Mouse (Mus musculus): ENCODE results near the gene Bysl.
"Not testable (repeated sequence)": the region's sequence is repeated elsewhere in the genome, so short reads cannot be mapped to it uniquely, and the experiment has no call there.

Bysl gene

DNA sequence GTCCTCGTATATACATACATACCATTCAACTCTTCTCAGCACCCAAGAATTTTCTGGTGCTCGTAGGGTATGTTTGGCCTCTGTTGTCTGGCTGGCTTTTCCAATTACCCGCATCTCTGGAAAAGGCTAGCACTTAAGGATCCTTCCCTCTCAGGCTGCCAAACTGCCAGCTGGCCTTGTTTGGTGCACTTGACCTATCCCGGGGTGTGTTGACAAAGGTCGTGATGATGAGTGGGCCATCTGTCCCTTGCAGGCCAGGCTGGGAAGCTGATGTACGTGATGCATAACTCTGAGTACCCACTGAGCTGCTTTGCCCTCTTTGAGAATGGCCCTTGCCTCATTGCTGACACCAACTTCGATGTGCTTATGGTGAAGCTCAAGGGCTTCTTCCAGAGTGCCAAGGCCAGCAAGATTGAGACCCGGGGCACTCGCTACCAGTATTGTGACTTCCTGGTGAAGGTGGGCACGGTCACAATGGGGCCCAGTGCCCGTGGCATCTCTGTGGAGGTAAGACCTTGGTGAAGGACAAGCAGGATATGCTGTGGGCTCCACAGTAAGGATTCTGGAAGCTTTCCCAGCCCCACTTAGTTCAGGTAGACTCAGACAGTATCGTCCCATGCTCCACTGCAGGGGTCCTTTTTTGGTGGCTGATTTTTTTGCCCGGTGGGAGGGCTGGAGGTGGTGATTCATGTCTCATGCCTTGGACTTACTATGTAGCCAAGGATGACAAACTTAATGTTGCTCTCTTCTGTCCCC is 7.4 kb upstream of the Bysl start:
- DNase-seq (ENCODE audit: low read depth, low spot score) = peak; percentile 40

DNA sequence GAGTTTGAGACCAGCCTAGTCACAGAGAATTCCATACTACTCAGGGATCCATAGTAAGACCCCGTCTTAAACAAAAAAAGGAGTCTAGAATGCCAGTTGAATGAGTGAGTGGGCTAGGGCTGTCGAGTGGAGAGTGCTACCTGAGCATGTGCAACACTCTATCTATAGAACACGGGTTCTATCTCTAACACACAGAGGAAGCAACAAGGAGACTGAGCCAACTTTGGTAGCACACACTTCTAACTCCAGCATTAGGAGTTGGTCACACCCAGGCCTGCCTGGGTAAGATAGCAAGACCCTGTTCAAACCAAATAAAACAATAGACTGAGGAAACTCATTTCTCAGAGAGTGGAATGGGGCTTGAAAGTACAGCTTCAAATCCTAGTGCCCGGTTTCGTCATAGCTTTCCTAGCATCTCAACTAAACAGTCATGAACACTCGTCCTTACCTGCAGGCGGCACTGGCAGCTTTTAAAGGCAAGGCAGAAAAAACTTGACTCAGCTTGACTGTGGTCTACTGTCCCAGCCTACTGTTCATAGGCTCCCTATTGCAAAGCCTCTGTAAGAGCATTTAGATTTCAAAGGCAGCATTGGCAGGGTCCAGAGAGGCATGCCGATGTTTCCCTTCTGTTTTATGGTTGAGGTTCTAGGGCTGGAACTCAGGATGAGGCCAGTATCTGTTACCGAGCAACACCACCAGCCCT is 6.5 kb upstream of the Bysl start:
- DNase-seq (ENCODE audit: low read depth, low spot score) = no peak

DNA sequence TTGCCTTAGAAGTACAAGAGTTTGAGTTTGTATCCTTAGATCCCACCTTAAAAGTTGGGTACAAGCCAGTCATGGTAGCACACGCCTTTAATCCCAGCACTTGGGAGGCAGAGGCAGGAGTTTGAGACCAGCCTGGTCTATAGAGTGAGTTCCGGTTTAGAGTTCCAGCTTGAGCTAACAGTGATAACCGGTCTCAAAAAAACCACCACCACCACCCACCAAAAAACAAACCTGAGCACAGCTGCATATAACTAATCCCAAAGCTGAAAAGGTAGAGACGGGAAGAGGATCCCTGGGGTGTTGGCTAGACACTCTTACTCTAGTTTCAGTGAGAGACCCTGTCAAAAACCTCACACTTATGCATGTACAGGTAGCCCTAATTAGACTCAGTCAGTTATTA is 5.4 kb upstream of the Bysl start:
- no peak for DNase-seq (ENCODE audit: low read depth, low spot score)

DNA sequence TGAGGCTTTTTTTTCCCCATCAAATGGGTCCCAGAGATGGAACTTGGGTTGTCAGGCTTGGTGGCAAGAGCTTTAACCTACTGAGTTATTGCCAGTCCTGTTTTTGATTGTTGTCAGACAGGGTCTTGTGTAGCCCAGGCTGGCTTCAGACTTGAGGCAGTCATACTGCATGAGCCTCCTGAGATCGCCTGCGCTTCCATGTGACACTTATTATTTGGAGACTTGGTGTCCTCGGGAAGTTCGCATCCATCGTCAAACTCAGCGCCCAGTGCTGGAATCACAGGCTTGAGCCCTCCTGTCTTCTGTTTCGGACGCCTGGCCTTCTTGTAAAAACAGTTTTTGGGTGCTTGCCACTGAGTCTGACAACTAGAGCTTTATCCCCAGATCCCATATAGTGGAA is 4.8 kb upstream of the Bysl start:
- no peak for DNase-seq (ENCODE audit: low read depth, low spot score)

DNA sequence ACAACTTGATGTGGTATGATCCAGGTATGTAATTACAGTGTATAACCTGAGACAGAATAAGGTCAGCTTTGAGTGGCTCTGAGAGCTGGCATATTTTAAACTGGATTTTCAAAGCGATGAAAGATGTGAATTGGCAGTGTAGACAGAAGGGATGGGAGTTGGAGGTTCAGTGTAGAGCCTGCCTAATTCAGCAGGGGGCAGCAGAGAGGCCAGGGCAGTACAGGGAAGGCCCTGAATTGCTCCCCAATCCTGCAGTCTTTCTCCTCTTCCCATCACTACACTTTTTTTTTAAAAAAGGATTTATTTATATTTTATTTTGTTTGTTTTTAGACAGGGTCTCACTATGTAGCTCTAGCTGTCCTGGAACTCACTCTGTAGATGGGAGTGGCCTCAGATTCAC is 2.7 kb upstream of the Bysl start:
- peak; percentile 22 for DNase-seq (ENCODE audit: low read depth, low spot score)

DNA sequence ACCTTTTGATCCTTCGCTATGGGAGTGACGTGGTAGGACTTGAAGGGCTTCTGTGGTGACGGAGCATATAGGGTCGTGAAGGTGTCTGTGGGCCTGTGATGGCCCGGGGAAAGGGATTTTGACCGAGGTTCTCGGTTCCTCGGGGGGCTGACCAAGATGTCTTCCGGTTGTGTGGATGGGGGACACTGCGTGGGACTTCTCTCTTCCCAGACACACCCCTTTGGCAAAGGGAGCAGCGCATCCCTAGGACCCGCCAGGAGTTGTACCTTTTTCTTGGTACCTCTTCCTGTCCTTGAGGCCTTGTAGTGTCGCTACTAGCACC is 330 bp upstream of the Bysl start:
- no peak for DNase-seq (ENCODE audit: low read depth, low spot score)

DNA sequence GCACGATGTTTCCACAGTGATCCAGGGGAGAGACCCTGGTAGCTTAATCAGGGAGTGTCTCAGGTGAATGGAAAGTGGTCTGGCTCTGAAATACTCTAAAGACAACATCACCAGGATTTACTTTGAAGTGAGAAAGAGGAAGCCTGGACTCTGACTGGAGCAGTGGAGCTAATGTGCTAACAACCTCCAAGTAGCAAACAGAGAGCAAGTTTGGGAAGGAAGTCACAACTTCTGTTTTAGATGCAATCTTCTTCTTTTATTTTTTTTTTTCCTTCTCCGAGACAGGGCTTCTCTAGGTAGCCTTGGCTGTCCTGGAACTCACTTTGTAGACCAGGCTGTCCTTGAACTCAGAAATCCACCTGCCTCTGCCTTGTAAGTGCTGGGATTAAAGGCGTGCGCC is 2.1 kb downstream of the Bysl start:
- DNase-seq (ENCODE audit: low read depth, low spot score) = no peak

DNA sequence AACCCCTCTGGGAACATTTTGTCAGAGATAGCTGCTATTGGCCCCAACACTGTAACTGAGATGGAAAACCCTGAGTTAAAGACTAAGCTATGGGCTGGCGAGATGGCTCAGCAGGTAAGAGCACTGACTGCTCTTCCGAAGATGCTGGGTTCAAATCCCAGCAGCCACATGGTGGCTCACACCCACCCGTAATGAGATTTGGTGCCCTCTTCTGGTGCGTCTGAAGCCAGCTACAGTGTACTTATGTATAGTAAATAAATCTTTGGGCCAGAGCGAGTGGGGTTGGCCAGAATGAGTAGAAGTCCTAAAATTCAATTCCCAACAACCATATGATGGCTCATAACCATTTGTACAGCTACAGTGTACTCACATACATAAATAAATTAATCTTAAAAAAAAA is 5.1 kb downstream of the Bysl start:
- no peak for DNase-seq (ENCODE audit: low read depth, low spot score)

DNA sequence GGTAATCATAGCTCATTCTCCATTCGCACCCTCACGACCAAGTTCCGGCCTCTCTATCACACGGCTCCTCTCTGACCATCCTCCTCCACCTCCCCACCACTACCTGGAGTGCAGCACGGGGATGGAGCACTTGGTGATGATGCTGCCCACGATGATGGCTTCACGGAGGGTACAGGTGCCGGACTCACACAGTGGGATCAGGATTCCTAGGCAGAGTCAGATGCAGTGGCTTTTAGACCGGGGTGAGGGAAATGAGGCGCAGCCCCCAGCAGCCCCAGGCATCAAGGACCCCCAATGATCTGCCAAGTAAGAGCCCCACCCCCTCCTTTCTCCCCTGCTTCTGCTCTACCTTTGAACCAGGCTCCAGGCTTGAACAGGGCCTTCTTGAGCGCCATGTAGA is 9.0 kb downstream of the Bysl start:
- DNase-seq (ENCODE audit: low read depth, low spot score) = no peak

DNA sequence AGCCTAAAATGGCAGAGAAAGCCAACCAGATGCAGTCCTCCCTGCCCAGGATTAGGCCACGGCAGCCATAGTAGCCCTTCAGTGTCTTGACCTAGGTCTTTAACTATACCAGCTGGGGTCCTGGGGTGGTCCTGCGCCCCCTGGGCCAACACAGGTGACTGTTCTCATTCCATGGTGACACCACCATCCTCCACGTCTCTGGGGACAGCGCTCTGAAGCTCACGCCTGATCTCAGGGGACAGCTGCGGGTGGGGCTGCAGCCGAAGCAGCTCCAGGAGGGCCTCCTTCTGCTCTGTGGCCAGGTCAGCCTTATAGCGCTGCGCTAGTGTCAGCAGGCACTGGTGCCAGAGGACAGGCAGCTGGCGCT is 9.9 kb downstream of the Bysl start:
- DNase-seq (ENCODE audit: low read depth, low spot score) = no peak

DNA sequence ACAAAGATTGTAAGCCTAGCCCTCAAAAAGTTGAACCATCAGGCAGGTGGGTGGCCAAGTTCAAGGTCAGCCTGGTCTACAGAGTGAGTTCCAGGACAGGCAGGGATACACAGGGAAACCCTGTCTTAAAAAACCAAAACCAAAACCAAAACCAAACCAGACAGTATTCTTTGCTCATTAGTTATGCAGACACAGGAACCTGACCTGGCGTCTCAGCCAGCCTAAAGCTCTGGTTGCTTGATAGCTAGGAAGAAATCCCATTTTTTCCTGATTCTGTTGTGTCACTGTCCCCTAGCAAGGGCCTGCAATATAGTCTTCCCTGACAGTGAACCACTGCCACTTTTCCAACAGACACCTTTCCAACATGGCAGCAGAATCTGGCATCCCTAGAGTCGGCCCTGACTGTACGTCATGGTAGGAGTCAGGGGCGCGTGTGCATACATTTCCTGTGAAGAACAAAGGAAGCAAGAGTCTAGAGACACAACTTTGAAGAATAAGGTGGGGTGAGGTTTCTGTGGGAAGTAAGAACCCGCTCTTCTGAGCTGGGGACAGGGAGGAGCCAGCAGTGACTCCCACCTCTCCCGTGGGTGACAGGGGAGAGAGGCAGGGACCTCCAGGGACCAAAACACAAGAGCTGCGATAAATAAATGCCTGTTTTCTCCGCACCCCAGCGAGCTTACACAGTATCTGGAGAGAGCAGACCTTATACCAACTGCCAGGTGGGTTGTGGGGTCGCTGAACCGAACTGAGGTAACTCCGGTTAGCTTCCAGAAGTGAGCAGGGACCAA is 10.5 kb downstream of the Bysl start:
- no peak for DNase-seq (ENCODE audit: low read depth, low spot score)

DNA sequence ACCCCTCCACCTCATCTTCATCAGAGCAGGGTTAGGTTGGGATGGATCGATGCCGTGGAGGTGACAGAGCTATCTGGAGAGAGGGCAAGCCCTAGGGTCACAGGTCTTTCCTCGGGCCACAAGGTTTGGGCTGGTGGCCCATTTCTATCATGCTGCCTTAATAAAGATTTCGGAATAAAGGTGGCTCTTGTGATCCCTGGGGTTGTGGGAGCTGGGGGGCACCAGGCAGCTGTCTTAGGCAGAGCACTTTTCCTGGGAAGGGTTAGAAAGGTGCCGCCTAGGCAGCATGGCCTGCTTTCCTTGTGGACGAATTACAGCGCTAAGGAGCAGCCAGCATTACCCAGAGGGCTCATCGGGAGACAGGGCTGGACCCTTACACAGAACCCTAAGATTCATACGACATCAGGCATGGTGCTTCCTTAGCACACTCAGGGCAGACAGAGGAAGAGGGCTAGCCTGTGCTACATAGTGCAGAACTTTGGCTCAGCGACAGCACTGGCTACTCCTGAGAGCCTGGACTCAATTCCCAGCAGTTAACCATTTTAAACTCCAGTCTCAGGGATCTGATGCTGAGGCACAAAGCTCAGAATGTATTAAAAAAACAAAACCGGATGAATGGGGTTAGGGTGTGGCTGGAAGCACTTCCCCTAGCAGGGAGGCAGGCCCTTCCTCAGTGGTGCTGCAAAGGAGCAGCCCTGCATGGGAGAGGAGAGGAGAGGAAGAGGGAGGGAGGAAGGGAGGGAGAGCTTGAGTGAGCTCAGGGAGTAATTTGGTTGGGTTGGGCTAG is 11.6 kb downstream of the Bysl start:
- no peak for DNase-seq (ENCODE audit: low read depth, low spot score)

DNA sequence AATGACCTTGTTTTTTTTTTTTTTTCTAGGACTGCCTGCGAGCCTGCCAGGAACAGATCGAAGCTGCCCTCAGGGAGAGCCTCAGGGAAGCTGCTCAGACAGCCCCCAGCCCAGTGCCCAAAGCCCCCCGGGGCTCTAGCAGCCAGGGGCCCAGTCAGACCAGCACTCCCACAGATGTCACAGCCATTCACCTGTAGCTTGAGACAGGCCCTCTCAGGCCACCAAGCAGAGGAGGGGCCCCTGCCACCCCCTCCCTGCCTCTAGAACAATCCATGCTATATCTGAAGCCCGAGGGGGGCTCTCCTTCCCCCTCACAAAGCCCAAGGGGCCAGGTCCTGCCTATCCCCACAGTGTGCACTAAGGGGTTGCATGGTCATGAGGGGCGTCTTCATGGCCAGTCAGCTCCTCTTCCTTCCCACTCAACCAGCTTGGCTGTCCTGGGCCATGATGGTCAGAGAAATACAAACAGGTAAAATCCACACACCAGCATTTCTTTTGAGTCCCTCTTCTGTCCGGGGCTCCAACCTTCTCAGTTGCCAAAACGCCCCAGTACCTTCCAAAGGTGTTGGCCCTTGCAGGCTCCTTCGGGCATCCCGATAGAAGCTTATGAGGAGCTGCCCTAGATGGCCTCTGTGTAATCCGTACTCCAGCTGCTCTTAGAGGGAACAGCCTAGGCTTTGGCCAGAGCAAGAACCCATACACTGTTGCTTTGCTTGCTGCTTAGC is 12.6 kb downstream of the Bysl start:
- not testable (repeated sequence) for DNase-seq (ENCODE audit: low read depth, low spot score)

DNA sequence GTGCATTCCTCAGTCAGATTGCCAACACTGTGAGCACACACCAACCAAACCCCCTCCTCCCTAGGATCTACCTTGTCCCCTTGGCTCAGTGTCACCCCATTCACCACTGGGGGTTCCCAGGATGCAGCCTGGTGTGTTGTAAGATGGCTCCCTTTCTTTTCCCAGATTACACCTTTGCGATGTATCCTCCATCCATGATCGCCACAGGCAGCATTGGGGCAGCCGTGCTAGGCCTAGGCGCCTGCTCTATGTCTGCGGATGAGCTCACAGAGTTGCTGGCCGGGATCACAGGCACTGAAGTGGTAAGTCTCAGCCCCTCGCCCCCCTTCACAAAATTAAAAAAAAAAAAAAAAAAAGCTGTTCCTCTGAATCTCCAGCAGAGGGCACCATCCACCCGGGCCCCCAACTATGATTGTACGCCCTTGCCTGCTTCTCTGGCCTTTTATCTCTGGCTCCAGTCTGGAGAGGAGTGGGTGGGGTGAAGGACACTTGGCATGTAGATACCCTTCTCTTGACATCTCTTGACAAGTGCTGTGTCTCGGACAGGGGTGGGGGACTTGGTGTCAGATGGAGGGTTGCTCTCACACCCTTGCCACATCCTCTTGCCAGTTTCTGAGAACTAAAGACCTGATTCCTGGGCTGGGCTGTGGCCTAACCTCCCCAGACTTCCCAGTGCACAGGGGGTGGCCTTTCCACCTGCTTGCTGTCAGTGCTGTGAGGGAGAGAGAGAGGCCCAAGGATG is 13.3 kb downstream of the Bysl start:
- DNase-seq (ENCODE audit: low read depth, low spot score) = peak; percentile 48

DNA sequence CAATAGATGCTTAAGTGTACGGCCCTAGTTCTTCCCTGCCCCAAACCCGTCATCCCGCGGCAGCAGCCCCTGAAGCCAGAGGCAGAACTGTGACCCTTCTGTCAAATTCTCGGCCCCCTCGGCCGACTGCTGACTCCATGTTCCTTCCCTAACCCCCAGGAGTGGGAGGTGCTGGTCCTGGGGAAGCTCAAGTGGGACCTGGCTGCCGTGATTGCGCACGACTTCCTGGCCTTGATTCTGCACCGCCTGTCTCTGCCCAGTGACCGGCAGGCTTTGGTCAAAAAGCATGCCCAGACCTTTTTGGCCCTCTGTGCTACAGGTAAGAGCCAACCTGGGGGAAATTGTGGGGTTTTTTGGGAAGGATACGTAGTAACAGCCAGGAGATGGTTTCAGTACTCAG is 14.0 kb downstream of the Bysl start:
- no peak for DNase-seq (ENCODE audit: low read depth, low spot score)

DNA sequence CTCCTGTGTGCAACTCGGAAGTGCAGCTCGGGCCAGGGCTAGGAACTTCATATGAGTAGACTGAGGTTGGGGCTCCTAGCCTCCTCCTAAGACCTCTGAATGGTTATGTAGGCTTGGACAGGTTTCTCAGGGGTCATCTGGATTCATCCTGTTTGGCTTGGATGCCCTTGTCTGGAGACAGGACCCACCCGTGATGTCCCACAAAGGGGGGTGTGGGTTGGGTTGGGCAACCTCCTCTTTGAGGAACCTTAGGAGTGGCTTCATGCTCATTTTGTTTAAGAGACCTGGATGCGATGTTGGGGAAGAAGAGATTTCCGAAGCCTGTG is 14.5 kb downstream of the Bysl start:
- no peak for DNase-seq (ENCODE audit: low read depth, low spot score)

DNA sequence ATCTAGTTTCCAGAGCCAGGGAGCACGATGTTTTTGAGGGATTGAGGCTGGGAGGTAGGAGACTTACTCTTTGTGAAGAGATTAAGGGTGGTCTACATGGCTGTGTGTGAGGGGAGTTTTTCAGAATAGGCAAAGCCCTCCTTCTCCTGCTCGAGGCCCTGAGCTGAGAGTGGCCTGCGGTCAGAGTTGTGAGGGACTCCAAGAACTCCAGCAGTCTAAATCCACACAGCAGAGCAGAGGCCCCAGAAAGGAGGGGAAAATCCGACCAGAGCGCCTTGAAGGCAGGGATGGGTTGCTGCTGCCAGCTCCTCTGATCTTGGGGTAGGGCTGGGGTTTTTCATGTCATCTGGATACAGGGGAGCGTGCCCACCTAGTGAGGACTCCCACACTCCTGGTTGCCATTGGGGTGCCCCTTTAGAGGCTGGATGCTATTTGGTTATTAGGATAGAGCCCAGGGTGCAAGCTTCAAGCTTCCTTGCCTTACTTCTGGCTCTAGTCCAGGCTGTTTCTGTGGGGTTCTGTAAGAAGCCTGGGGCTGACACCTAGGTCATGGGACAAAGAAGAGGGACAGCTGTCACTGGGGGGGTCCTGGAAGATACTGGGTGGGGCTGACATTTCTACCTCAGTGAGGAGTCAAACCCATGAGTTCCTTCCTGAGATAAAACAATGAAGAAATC is 15.0 kb downstream of the Bysl start:
- DNase-seq (ENCODE audit: low read depth, low spot score) = no peak

DNA sequence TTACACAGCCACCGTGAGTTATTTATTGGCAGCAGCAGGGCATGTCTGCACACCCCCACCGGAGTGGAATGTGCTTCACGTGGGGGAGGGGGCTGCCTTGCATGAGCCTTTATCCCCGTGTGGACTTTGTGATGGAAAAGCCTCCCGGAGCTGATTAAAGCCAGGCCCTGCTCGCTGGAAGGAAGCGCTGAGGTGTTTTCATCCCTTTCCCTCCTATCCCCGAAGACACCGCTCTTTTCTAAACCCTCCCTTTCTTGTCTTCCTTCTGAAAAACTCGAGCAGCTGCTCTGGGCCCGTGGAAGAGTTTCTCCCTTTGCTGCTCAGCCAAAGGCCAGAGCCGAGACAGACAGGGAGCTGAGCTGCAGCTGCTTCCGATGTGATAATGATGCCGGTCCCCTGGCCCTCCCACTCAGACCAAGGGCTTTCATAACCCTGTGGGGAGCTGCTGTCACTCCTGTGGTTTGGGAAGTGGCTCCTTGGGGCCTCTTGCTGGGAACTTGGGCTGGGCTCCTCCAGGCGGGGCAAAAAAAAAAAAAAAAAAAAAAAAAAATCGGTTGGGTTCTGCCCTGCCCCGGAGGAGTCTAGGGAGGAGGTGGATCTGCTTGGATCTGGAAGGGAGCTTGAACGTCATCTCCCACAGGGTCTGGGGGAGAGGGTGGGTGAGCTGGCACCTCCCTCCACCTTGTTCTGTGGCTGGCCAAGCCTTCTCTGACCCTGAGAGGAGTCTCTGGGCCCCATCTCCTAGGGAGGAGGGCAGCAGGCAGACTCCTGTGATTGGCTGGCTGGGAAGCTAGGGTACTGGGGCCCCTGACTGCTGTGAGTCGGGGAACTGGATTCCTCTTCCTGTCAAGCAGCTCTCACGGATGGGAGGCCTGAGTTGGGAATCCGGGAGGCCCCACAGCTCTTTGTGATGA is 15.8 kb downstream of the Bysl start:
- DNase-seq (ENCODE audit: low read depth, low spot score) = peak; percentile 19

DNA sequence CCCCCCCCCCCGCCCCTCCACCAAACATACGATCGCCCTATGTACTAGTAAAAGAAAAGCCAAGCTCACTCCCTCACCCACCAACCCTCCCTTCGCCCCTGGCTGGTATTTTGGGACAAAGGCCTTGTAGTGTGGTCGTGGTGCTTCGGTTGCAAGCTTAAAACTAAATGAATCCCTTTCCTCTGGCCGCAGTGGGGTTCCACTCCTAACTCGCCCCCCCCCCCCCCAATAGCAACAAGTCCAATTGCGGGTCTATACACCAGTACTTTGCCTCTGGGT is 16.4 kb downstream of the Bysl start:
- DNase-seq (ENCODE audit: low read depth, low spot score) = no peak

All from brain, adult 2 months (tissue).